Mouse (Mus musculus) layer of hippocampus, postnatal 25 days (tissue): ENCODE measurements around the gene Aldh2. TPM values are rescaled to one million over a fixed set of nuclear protein-coding genes. Genes with fewer than 3 reads are reported as not detected.

Experiments used
- DNase-seq, 2 experiments: peaks; one replicate each; pipeline ENCODE4 v3.0.0; 2022; ENCODE audit warnings: mixed read lengths in 2 of 2, low spot score in 1 of 2; ENCODE audit errors: extremely low spot score in 1 of 2
- total RNA-seq, 2 experiments: library from RNA; stranded (reverse); gene quantifications; 2 replicates each; pipeline ENCODE4 v1.2.3; 2021

Gene Aldh2
- total RNA-seq, 2 experiments from 2014 or later = 110 to 124 TPM

- no peak for DNase-seq
These were observed 3.7 kb upstream of the Aldh2 start for GRCm38 (mm10) chr5:121597332-121597731.

- DNase-seq = no peak
These were observed 2.6 kb upstream of the Aldh2 start for GRCm38 (mm10) chr5:121596226-121596625.

- DNase-seq = no peak
These were observed 2.1 kb upstream of the Aldh2 start for GRCm38 (mm10) chr5:121595758-121596157.

GRCm38 (mm10) chr5:121594714-121595313 lies 1.2 kb upstream of the Aldh2 start:
- no peak for DNase-seq

- DNase-seq = peak in 1 of 2 experiments; percentile 12
These were observed 712 bp downstream of the Aldh2 start for GRCm38 (mm10) chr5:121592816-121593407.

GRCm38 (mm10) chr5:121592064-121592815 lies 1.4 kb downstream of the Aldh2 start:
- no peak for DNase-seq

- no peak for DNase-seq
These were observed 2.1 kb downstream of the Aldh2 start for GRCm38 (mm10) chr5:121591417-121592063.

GRCm38 (mm10) chr5:121589928-121590327 lies 3.7 kb downstream of the Aldh2 start:
- no peak for DNase-seq

GRCm38 (mm10) chr5:121586400-121587039 lies 7.1 kb downstream of the Aldh2 start:
- peak; percentile 15 to 31 for DNase-seq

GRCm38 (mm10) chr5:121585699-121586098 lies 7.9 kb downstream of the Aldh2 start:
- DNase-seq = no peak

GRCm38 (mm10) chr5:121585005-121585404 lies 8.6 kb downstream of the Aldh2 start:
- no peak for DNase-seq

GRCm38 (mm10) chr5:121583765-121584501 lies 9.7 kb downstream of the Aldh2 start:
- DNase-seq = peak; percentile 17 to 62

GRCm38 (mm10) chr5:121581945-121582344 lies 11.7 kb downstream of the Aldh2 start:
- no peak for DNase-seq

GRCm38 (mm10) chr5:121576927-121577488 lies 16.6 kb downstream of the Aldh2 start:
- no peak for DNase-seq

- DNase-seq = no peak
These were observed 17.8 kb downstream of the Aldh2 start for GRCm38 (mm10) chr5:121575867-121576266.

- no peak for DNase-seq
These were observed 19.5 kb downstream of the Aldh2 start for GRCm38 (mm10) chr5:121574145-121574544.

- no peak for DNase-seq
These were observed 22.8 kb downstream of the Aldh2 start for GRCm38 (mm10) chr5:121570787-121571186.

- no peak for DNase-seq
These were observed 23.7 kb downstream of the Aldh2 start for GRCm38 (mm10) chr5:121569881-121570420.

GRCm38 (mm10) chr5:121566035-121566681 lies 27.5 kb downstream of the Aldh2 start:
- no peak for DNase-seq
